Mouse (Mus musculus) kidney, adult 2 months (tissue): ENCODE results near the gene Anks1.

ENCODE experiments used
- CTCF ChIP-seq: fragments of 200-500 bp; conservative IDR thresholded peaks from 2 replicates; pipeline ENCODE4 v1.5.1; 2011; ENCODE audit warnings: low read depth, mild to moderate bottlenecking, control low read depth, low read length, moderate library complexity, mixed read lengths; ENCODE audit not compliant: insufficient read depth, insufficient read length
- POLR2A ChIP-seq: fragments of 200-500 bp; IDR thresholded peaks from one replicate; pipeline ENCODE4 v1.6.1; 2011; ENCODE audit warnings: low read depth, low read length, control low read depth

- no peak for TF ChIP-seq CTCF
- TF ChIP-seq POLR2A, result no peak
Observed at GRCm38 (mm10) chr17:28030446-28030845, 121.3 kb downstream of the Anks1 start.
